Mouse (Mus musculus) forebrain, embryonic 14.5 days (tissue): Measurements from ENCODE around the gene Plcb3. TPM values are rescaled to one million over a fixed set of nuclear protein-coding genes. Genes with fewer than 3 reads are reported as not detected.
A peak's percentile ranks its signal among the peaks of the same experiment; 100 is the strongest.

ENCODE experiments used
- ATAC-seq: fragments of 200-750 bp; cut with Nextera tagmentation; 2 replicates; pipeline ENCODE4 v1.8.0; 2017; ENCODE audit warnings: mild to moderate bottlenecking, moderate library complexity
- DNase-seq: peaks from one replicate; pipeline ENCODE4 v3.0.0-alpha.2; 2015; ENCODE audit warnings: low spot score
- H3K27ac ChIP-seq: fragments of 300-500 bp; sonication (generic); 2 replicates; pipeline ENCODE4 v1.5.1; 2014; ENCODE audit warnings: low read depth, mild to moderate bottlenecking, control low read depth, low read length, moderate library complexity
- H3K27me3 ChIP-seq: fragments of 300-500 bp; sonication (generic); replicated peaks from 2 replicates; pipeline ENCODE4 v1.6.1; 2014; ENCODE audit warnings: low read length, control low read depth, mixed read lengths; ENCODE audit not compliant: control insufficient read depth, insufficient read depth
- H3K36me3 ChIP-seq: fragments of 300-500 bp; sonication (generic); 2 replicates; pipeline ENCODE4 v1.6.1; 2014; ENCODE audit warnings: low read length, control low read depth; ENCODE audit not compliant: control insufficient read depth, insufficient read depth
- H3K4me1 ChIP-seq: fragments of 300-500 bp; sonication (generic); 2 replicates; pipeline ENCODE4 v1.6.1; 2014; ENCODE audit warnings: antibody characterized with exemption, low read length, control low read depth; ENCODE audit not compliant: control insufficient read depth, insufficient read depth
- H3K4me2 ChIP-seq: fragments of 300-500 bp; sonication (generic); 2 replicates; pipeline ENCODE4 v1.6.1; 2014; ENCODE audit warnings: mild to moderate bottlenecking, control low read depth, low read length
- H3K4me3 ChIP-seq: fragments of 300-500 bp; sonication (generic); 2 replicates; pipeline ENCODE4 v1.5.1; 2014; ENCODE audit warnings: low read depth, low read length, control low read depth
- H3K9ac ChIP-seq: fragments of 300-500 bp; sonication (generic); 2 replicates; pipeline ENCODE4 v1.6.1; 2014; ENCODE audit warnings: mild to moderate bottlenecking, low read length, control low read depth, moderate library complexity
- H3K9me3 ChIP-seq: fragments of 300-500 bp; sonication (generic); replicated peaks from 2 replicates; pipeline ENCODE4 v1.6.1; 2016; ENCODE audit warnings: low read length, control low read depth, mixed read lengths; ENCODE audit not compliant: control insufficient read depth
- WGBS: fragments of 180-500 bp; shearing (Covaris S2); extraction: QIAGEN DNeasy Blood & Tissue Kit; methylation state at CpG from one replicate; pipeline ENCODE4 v1.1.7; 2014; 5-methylcytosine and 5-hydroxymethylcytosine counted together
- polyA plus RNA-seq: library from polyadenylated mRNA; unstranded; fragments of >200 nt; fragmentation: Nextera tagmentation; extraction: Ambion mirVana; gene quantifications from 2 replicates; pipeline ENCODE4 v1.2.1, GENCODE M21; 2014

Gene Plcb3
- polyA plus RNA-seq, 1 experiment from 2014 or later: 6.7 TPM

- WGBS: under 1% methylated on average over 52 of the region's 66 CpGs
- H3K4me3 ChIP-seq: peak within 1 kb of the TSS; percentile 81
- H3K4me1 ChIP-seq: peaks cover 19% of the 10 kb centered on the region
- H3K9me3 ChIP-seq: no peaks in the 10 kb centered on the region
- peaks cover 7% of the 10 kb centered on the region for H3K36me3 ChIP-seq
- H3K4me2 ChIP-seq: peak within 1 kb of the TSS; percentile 95
- ATAC-seq (peak; percentile 95), DNase-seq (peak; percentile 100)
- H3K27ac ChIP-seq: peak within 1 kb of the TSS; percentile 89
- peaks cover 43% of the 10 kb centered on the region for H3K27me3 ChIP-seq
- peak within 1 kb of the TSS; percentile 88 for H3K9ac ChIP-seq
These were observed 54.4 kb downstream of the Plcb3 start, which contains the start of gene Esrra for GRCm38 (mm10) chr19:6921647-6922567. TSS of gene Esrra (minus strand) at chr19:6921813.

- Histone ChIP-seq H3K4me1 (peaks cover 19% of the 10 kb centered on the region), H3K4me2 (peak overlapping the region; percentile 95), H3K27me3 (peaks cover 34% of the 10 kb centered on the region), H3K36me3 (peaks cover 7% of the 10 kb centered on the region), H3K4me3 (peak overlapping the region; percentile 81), H3K9ac (peak overlapping the region; percentile 88), H3K9me3 (no peaks in the 10 kb centered on the region), H3K27ac (peak overlapping the region; percentile 89)
- ATAC-seq: peak; percentile 13; the same call in 1 of the 2 replicates
- 1% methylated on average over 33 of the region's 48 CpGs for WGBS
- DNase-seq: peak; percentile 53
These were observed 55.3 kb downstream of the Plcb3 start for GRCm38 (mm10) chr19:6920741-6921636.

DNA sequence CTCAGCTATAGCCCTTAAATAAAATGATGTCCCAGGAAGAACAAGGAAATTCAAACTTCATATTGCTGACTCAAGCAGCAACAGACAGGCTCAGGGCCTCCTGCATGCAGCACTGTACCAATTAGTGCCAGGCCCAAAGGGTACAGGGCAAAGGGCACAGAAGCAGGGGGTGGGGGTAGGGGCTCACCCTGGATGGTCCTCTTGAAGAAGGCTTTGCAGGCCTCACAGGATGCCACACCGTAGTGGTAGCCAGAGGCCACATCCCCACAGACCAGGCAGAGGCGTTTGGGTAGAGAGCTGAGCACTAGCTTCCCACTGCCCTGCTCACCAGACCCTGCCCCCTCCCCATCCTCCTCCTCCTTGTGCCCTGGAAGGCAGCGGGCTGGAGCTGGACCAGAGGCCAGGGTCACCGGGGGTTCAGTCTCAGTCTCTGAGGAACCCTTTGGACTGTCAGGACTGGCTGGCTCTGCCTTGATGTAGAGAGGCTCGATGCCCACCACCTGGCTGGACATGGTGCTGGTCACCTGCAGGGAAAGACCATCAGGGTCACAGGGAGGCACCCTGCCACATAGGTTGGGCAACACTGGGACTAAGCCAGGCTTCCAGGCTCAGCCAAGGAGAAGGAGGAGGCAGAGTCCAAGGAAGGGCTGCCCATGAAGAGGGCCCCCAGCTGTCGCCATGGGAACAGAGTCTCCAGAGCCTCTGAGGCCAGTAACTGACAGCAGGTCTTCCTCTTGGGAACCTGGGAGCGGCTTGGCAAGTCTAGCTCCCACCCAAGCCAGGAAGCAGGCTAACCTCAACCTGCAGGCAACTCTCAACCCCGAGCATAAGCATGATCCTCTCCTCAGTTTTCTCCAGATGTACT lies 56.2 kb downstream of the Plcb3 start:
- 48% methylated on average over 8 of the region's 8 CpGs for WGBS
- ATAC-seq: no peak
- peak overlapping the region; percentile 88 for H3K9ac ChIP-seq
- DNase-seq: peak; percentile 16
- H3K4me1 ChIP-seq: peaks cover 19% of the 10 kb centered on the region
- peaks cover 7% of the 10 kb centered on the region for H3K36me3 ChIP-seq
- H3K9me3 ChIP-seq: no peaks in the 10 kb centered on the region
- peak overlapping the region; percentile 81 for H3K4me3 ChIP-seq
- peak overlapping the region; percentile 95 for H3K4me2 ChIP-seq
- H3K27me3 ChIP-seq: peaks cover 25% of the 10 kb centered on the region
- H3K27ac ChIP-seq: no peak overlapping the region

DNA sequence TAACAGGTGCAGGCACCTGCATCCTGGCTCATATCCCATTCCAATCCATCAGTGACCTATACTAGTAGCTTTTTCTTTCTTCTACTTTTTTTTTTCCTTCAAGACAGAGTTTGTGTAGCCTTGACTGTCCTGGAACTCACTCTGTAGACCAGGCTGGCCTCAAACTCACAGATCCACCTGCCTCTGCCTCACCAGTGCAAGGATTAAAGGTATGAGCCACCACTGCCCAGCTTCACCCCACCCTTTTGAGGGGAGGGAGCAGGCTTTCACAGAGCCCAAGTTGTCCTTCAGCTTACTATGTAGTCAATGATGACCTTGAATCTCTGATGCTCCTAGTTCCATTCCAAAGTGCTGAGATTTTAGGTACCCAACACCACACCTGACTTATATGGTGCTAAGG lies 56.8 kb downstream of the Plcb3 start:
- no peak for ATAC-seq
- no peak for DNase-seq
- H3K27me3 ChIP-seq: peaks cover 18% of the 10 kb centered on the region
- peaks cover 19% of the 10 kb centered on the region for H3K4me1 ChIP-seq
- peaks cover 7% of the 10 kb centered on the region for H3K36me3 ChIP-seq
- H3K4me2 ChIP-seq: no peak overlapping the region
- no peaks in the 10 kb centered on the region for H3K9me3 ChIP-seq
- no peak overlapping the region for H3K4me3 ChIP-seq
- no peak overlapping the region for H3K27ac ChIP-seq
- 0 out of 2 replicates have a peak overlapping the region, but pooled peaks have one; percentile 88 for H3K9ac ChIP-seq

DNA sequence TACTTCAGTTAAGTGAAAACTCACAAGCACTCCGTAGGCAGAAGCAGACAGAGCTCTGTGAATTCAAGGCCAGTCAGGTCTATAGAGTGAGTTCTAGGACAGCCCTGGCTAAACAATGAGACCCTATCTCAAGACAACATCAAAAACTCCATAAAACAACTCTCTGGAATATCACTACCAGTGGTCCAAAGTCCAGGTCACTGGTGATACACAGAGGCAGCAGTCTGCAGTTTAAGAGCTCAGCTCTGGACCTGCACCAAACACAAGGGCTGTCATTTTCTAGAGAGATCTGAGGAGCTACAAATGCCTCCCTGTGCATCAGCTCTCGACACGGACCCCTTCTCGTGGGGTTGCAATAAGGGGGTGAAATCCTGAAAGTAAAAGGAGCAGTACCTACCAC lies 57.9 kb downstream of the Plcb3 start:
- ATAC-seq (no peak), DNase-seq (no peak)
- H3K4me1 ChIP-seq: peaks cover 19% of the 10 kb centered on the region
- H3K36me3 ChIP-seq: peaks cover 16% of the 10 kb centered on the region
- H3K9ac ChIP-seq: no peak overlapping the region
- no peak overlapping the region for H3K4me2 ChIP-seq
- 91% methylated on average over 4 of the region's 4 CpGs for WGBS
- H3K9me3 ChIP-seq: no peaks in the 10 kb centered on the region
- no peak overlapping the region for H3K27ac ChIP-seq
- H3K27me3 ChIP-seq: peaks cover 8% of the 10 kb centered on the region
- H3K4me3 ChIP-seq: no peak overlapping the region

DNA sequence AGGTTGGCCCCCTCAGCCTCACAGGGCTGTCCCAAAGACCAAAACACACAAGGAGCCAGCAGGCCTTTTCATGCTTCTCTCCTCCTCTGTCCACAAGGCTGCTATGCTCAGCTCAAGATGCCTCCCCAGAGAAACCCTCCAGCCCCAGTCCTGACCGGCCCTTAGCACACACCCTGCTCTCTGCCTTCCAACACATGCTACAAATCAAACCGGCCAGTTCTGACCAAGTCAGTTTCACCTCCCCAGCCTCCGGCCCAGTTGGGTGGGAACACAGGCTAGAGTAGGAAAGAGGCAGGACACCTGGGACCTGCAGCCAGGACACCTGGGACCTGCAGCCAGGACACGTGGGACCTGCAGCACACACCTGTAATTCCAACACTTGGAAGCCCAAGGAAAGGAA lies 59.8 kb downstream of the Plcb3 start:
- H3K36me3 ChIP-seq: peaks cover 34% of the 10 kb centered on the region
- no peak for ATAC-seq
- H3K9me3 ChIP-seq: no peaks in the 10 kb centered on the region
- H3K4me3 ChIP-seq: no peak overlapping the region
- H3K9ac ChIP-seq: no peak overlapping the region
- no peak overlapping the region for H3K27ac ChIP-seq
- DNase-seq: no peak
- H3K27me3 ChIP-seq: no peaks in the 10 kb centered on the region
- peaks cover 13% of the 10 kb centered on the region for H3K4me1 ChIP-seq
- 78% methylated on average over 4 of the region's 4 CpGs for WGBS
- H3K4me2 ChIP-seq: no peak overlapping the region

- Histone ChIP-seq H3K4me2 (no peak overlapping the region), H3K4me3 (no peak overlapping the region), H3K9me3 (no peaks in the 10 kb centered on the region), H3K9ac (no peak overlapping the region), H3K27ac (no peak overlapping the region), H3K27me3 (no peaks in the 10 kb centered on the region), H3K4me1 (peaks cover 8% of the 10 kb centered on the region), H3K36me3 (peaks cover 41% of the 10 kb centered on the region)
- no peak for ATAC-seq
- DNase-seq: no peak
- 87% methylated on average over 4 of the region's 4 CpGs for WGBS
These were observed 61.0 kb downstream of the Plcb3 start for GRCm38 (mm10) chr19:6915276-6915675.

DNA sequence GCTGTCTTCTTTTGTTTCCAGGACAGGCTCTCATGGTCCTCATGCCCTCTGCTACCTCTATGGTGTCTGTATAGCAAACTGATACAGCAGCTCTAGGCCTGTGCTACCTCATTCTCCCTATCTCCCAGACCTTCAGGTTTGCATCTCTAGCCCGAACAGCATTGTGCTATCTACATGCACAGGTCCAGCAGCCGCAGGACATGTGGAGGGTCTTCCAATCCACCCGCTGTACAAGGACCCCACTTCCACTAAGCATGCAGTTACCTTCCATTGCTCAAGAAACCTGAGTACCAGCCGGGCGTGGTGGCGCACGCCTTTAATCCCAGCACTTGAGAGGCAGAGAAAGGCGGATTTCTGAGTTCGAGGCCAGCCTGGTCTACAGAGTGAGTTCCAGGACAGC lies 61.7 kb downstream of the Plcb3 start:
- H3K4me2 ChIP-seq: no peak overlapping the region
- peaks cover 41% of the 10 kb centered on the region for H3K36me3 ChIP-seq
- DNase-seq (no peak), ATAC-seq (no peak)
- no peak overlapping the region for H3K9ac ChIP-seq
- no peak overlapping the region for H3K27ac ChIP-seq
- H3K4me3 ChIP-seq: no peak overlapping the region
- peaks cover 2% of the 10 kb centered on the region; the same call in 1 of the 2 replicates for H3K4me1 ChIP-seq
- H3K9me3 ChIP-seq: no peaks in the 10 kb centered on the region
- WGBS: 92% methylated on average over 9 of the region's 9 CpGs
- no peaks in the 10 kb centered on the region for H3K27me3 ChIP-seq
